ENCODE assay signal across 14 mouse cellular contexts in genomic region chr17:13938652-13939051, GRCm38 (mm10). TPM values are rescaled to one million over a fixed set of nuclear protein-coding genes. Genes with fewer than 3 reads are reported as not detected.
DNase-seq lines count a peak whose midpoint lies in the region; ATAC-seq and TF ChIP-seq lines count a peak whose summit lies in the region.
"Had no signal": no experiment of that assay in that cellular context is flagged by ENCODE, and none has a peak within 500 bp of the region (broad histone marks: within the 10 kb centered on the region; RNA-seq: fewer than 3 reads in every experiment).

No protein-coding gene starts in this region.

- H3K9ac ChIP-seq in heart, embryonic 15.5 days: no peak overlapping the region
- no peak overlapping the region for H3K9ac ChIP-seq in kidney, postnatal 0 days (ENCODE audit: low read depth, low read length)
- no peak overlapping the region for H3K9ac ChIP-seq in liver, postnatal 0 days (replicated peaks)
- H3K9ac ChIP-seq: forebrain, embryonic 13.5 days; hindbrain, embryonic 12.5 days had no signal

- H3K4me3 ChIP-seq in heart, embryonic 15.5 days: no peak overlapping the region
- no peak overlapping the region for H3K4me3 ChIP-seq in kidney, postnatal 0 days (replicated peaks; ENCODE audit: low read depth, low read length)
- H3K4me3 ChIP-seq in midbrain, embryonic 10.5 days: no peak overlapping the region
- no peak overlapping the region for H3K4me3 ChIP-seq in liver, postnatal 0 days (ENCODE audit: low read depth, low read length)
- H3K4me3 ChIP-seq: forebrain, embryonic 13.5 days; hindbrain, embryonic 12.5 days had no signal

- peak; percentile 87 for ATAC-seq in heart, embryonic 15.5 days (replicated peaks; ENCODE audit: insufficient number of reproducible peaks, insufficient read depth, low FRiP score, low read depth)
- peak; percentile 46; the same call in 1 of the 2 replicates for ATAC-seq in kidney, postnatal 0 days (replicated peaks; ENCODE audit: low FRiP score, low read depth)
- no peak for ATAC-seq in frontal cortex, adult (ENCODE audit: low TSS enrichment)
- no peak for ATAC-seq in liver, postnatal 0 days
- ATAC-seq: forebrain, embryonic 13.5 days had no signal

- no peaks in the 10 kb centered on the region for H3K9me3 ChIP-seq in heart, embryonic 15.5 days (replicated peaks)
- H3K9me3 ChIP-seq in kidney, postnatal 0 days (replicated peaks; ENCODE audit: low read length): no peaks in the 10 kb centered on the region
- H3K9me3 ChIP-seq in midbrain, embryonic 10.5 days (replicated peaks): no peaks in the 10 kb centered on the region
- H3K9me3 ChIP-seq in liver, postnatal 0 days (ENCODE audit: low read length): no peaks in the 10 kb centered on the region
- H3K9me3 ChIP-seq: forebrain, embryonic 13.5 days; hindbrain, embryonic 12.5 days had no signal

- 29% methylated on average over 3 of the region's 3 CpGs for WGBS in heart, embryonic 15.5 days
- 50% methylated on average over 3 of the region's 3 CpGs for WGBS in kidney, postnatal 0 days
- WGBS in midbrain, embryonic 10.5 days: 93% methylated on average over 3 of the region's 3 CpGs
- WGBS in liver, postnatal 0 days (ENCODE audit: insufficient replicate concordance): 60% methylated on average over 3 of the region's 3 CpGs

- intact Hi-C loops in heart, postnatal 25 days (cut with DNase I): no loop called here

- no peak overlapping the region for H3K4me2 ChIP-seq in heart, embryonic 15.5 days
- H3K4me2 ChIP-seq in kidney, postnatal 0 days (ENCODE audit: low read length): no peak overlapping the region
- H3K4me2 ChIP-seq in liver, postnatal 0 days (ENCODE audit: low read depth, low read length): no peak overlapping the region
- H3K4me2 ChIP-seq: forebrain, embryonic 13.5 days; hindbrain, embryonic 12.5 days had no signal

- no peaks in the 10 kb centered on the region for H3K36me3 ChIP-seq in heart, embryonic 15.5 days
- no peaks in the 10 kb centered on the region for H3K36me3 ChIP-seq in kidney, postnatal 0 days (ENCODE audit: insufficient read depth, low read length)
- no peaks in the 10 kb centered on the region for H3K36me3 ChIP-seq in midbrain, embryonic 10.5 days
- H3K36me3 ChIP-seq in liver, postnatal 0 days (replicated peaks; ENCODE audit: insufficient read depth, low read length): no peaks in the 10 kb centered on the region
- H3K36me3 ChIP-seq: hindbrain, embryonic 12.5 days had no signal

- peak overlapping the region; percentile 84 for H3K27ac ChIP-seq in heart, embryonic 15.5 days
- no peak overlapping the region for H3K27ac ChIP-seq in kidney, postnatal 0 days
- H3K27ac ChIP-seq in midbrain, embryonic 10.5 days (replicated peaks): no peak overlapping the region
- H3K27ac ChIP-seq in liver, postnatal 0 days (ENCODE audit: low read depth): no peak overlapping the region
- H3K27ac ChIP-seq: forebrain, embryonic 13.5 days; hindbrain, embryonic 12.5 days had no signal

- peak; percentile 51 to 67 for DNase-seq in heart, adult 18-20 months
- no peak for DNase-seq in heart, postnatal 25 days (ENCODE audit: low spot score)
- DNase-seq in adipocyte (ENCODE audit: low spot score): peak; percentile 77
- peak; percentile 65 for DNase-seq in kidney, postnatal 0 days (ENCODE audit: low spot score)
- no peak for DNase-seq in midbrain, embryonic 10.5 days (ENCODE audit: low spot score)
- DNase-seq in liver, postnatal 0 days: no peak
- DNase-seq: layer of hippocampus, postnatal 36 days; thymus, postnatal 14 days had no signal

- no peak for TF ChIP-seq EP300 in liver, postnatal 0 days (IDR thresholded peaks at IDR 0.05; ENCODE audit: low read depth)

- H3K27me3 ChIP-seq in heart, embryonic 15.5 days: no peaks in the 10 kb centered on the region
- no peaks in the 10 kb centered on the region for H3K27me3 ChIP-seq in kidney, postnatal 0 days (ENCODE audit: insufficient read depth, low read length)
- H3K27me3 ChIP-seq in midbrain, embryonic 10.5 days (ENCODE audit: low read depth, poor library complexity, severe bottlenecking): no peaks in the 10 kb centered on the region
- no peaks in the 10 kb centered on the region for H3K27me3 ChIP-seq in liver, postnatal 0 days (ENCODE audit: insufficient read depth, low read length)
- H3K27me3 ChIP-seq: CH12.LX; forebrain, embryonic 13.5 days; hindbrain, embryonic 12.5 days had no signal

- H3K4me1 ChIP-seq in heart, embryonic 15.5 days (replicated peaks): peaks cover 26% of the 10 kb centered on the region
- no peaks in the 10 kb centered on the region for H3K4me1 ChIP-seq in kidney, postnatal 0 days (replicated peaks; ENCODE audit: insufficient read depth, low read length)
- H3K4me1 ChIP-seq in midbrain, embryonic 10.5 days: no peaks in the 10 kb centered on the region
- H3K4me1 ChIP-seq in liver, postnatal 0 days (ENCODE audit: insufficient read depth): no peaks in the 10 kb centered on the region
- H3K4me1 ChIP-seq: forebrain, embryonic 13.5 days; hindbrain, embryonic 12.5 days had no signal

- TF ChIP-seq CTCF in kidney, postnatal 0 days (IDR thresholded peaks at IDR 0.05; ENCODE audit: low read depth): no peak
- TF ChIP-seq CTCF in liver, postnatal 0 days (IDR thresholded peaks at IDR 0.05; ENCODE audit: low read depth): no peak

RNA-seq across cellular contexts. Expression of gene Gm7168, which starts 9.5 kb away (rescaled TPM):
- under 1 TPM in 1 of 2 experiments, not detected in 1; 0.18 TPM for total RNA-seq in heart, adult 18-20 months (2021)
- total RNA-seq in heart, postnatal 25 days (2021): not detected
- not detected in 2 replicates for polyA plus RNA-seq in heart, embryonic 15.5 days (2015; fragmentation: Nextera tagmentation; extraction: Ambion mirVana)
- polyA plus RNA-seq in kidney, postnatal 0 days (2015; fragmentation: Nextera tagmentation; extraction: Ambion mirVana): not detected in 2 replicates
- not detected in 2 replicates for polyA plus RNA-seq in midbrain, embryonic 10.5 days (2016; fragmentation: Nextera tagmentation; extraction: Ambion mirVana)
- not detected in 2 replicates for polyA plus RNA-seq in liver, postnatal 0 days (2015; fragmentation: Nextera tagmentation; extraction: Ambion mirVana)
- total RNA-seq: CH12.LX; layer of hippocampus, postnatal 36 days had no signal
- polyA plus RNA-seq: forebrain, embryonic 13.5 days; hindbrain, embryonic 12.5 days; neural tube, embryonic 11.5 days had no signal

Comparison
In these comparisons a context has a peak if more than half of its experiments do, and no peak if none do; other contexts are left out.
1. DNase-seq: peak in heart, adult 18-20 months (2 of 2), adipocyte (single experiment) and kidney, postnatal 0 days (single experiment); none in heart, postnatal 25 days (single experiment), midbrain, embryonic 10.5 days (single experiment) and liver, postnatal 0 days (single experiment).
2. ATAC-seq: peak in heart, embryonic 15.5 days (single experiment) and kidney, postnatal 0 days (single experiment); none in frontal cortex, adult (single experiment) and liver, postnatal 0 days (single experiment).